Mouse (Mus musculus): ENCODE measurements around the gene Qdpr. TPM values are rescaled to one million over a fixed set of nuclear protein-coding genes. Genes with fewer than 3 reads are reported as not detected.
A peak's percentile ranks its signal among the peaks of the same experiment; 100 is the strongest.
"Not testable (repeated sequence)": the region's sequence is repeated elsewhere in the genome, so short reads cannot be mapped to it uniquely, and the experiment has no call there.

Qdpr gene
- total and polyA plus RNA-seq, 2 experiments from 2014 or later = 28.1 to 125 TPM

GRCm38 (mm10) chr5:45438301-45438700, 11.7 kb downstream of the Qdpr start:
- Histone ChIP-seq H3K4me1 (ENCODE audit: insufficient read depth) (no peaks in the 10 kb centered on the region), H3K9me3 (ENCODE audit: low read length) (no peaks in the 10 kb centered on the region), H3K4me2 (ENCODE audit: low read depth) (no peak overlapping the region), H3K27me3 (ENCODE audit: insufficient read depth, low read length) (no peaks in the 10 kb centered on the region), H3K36me3 (ENCODE audit: insufficient read depth) (peaks cover 24% of the 10 kb centered on the region), H3K27ac (ENCODE audit: low read depth, low read length) (no peak overlapping the region), H3K4me3 (ENCODE audit: low read depth, low read length) (no peak overlapping the region), H3K9ac (no peak overlapping the region)
- TF ChIP-seq CTCF (IDR thresholded peaks at IDR 0.05; ENCODE audit: low read depth) = no peak
- DNase-seq = no peak
- WGBS = 87% methylated on average over 8 of the region's 8 CpGs
- ATAC-seq = no peak

GRCm38 (mm10) chr5:45437826-45438225, 12.2 kb downstream of the Qdpr start:
- no peak overlapping the region for H3K4me3 ChIP-seq (ENCODE audit: low read depth, low read length)
- H3K4me1 ChIP-seq (ENCODE audit: insufficient read depth) = no peaks in the 10 kb centered on the region
- H3K27ac ChIP-seq (ENCODE audit: low read depth, low read length) = no peak overlapping the region
- no peak overlapping the region for H3K4me2 ChIP-seq (ENCODE audit: low read depth)
- no peak for DNase-seq
- ATAC-seq = 0 out of 2 replicates have a peak, but pooled peaks have one; percentile 8
- 79% methylated on average over 4 of the region's 4 CpGs for WGBS
- H3K36me3 ChIP-seq (ENCODE audit: insufficient read depth) = peaks cover 23% of the 10 kb centered on the region
- TF ChIP-seq CTCF (IDR thresholded peaks at IDR 0.05; ENCODE audit: low read depth) = no peak
- H3K9me3 ChIP-seq (ENCODE audit: low read length) = no peaks in the 10 kb centered on the region
- no peaks in the 10 kb centered on the region for H3K27me3 ChIP-seq (ENCODE audit: insufficient read depth, low read length)
- no peak overlapping the region for H3K9ac ChIP-seq

- Histone ChIP-seq H3K4me1 (ENCODE audit: insufficient read depth) (no peaks in the 10 kb centered on the region), H3K27ac (ENCODE audit: low read depth, low read length) (no peak overlapping the region), H3K36me3 (ENCODE audit: insufficient read depth) (peaks cover 30% of the 10 kb centered on the region), H3K4me3 (ENCODE audit: low read depth, low read length) (no peak overlapping the region), H3K9me3 (ENCODE audit: low read length) (no peaks in the 10 kb centered on the region), H3K4me2 (ENCODE audit: low read depth) (no peak overlapping the region), H3K27me3 (ENCODE audit: insufficient read depth, low read length) (no peaks in the 10 kb centered on the region), H3K9ac (no peak overlapping the region)
- WGBS = 93% methylated on average over 14 of the region's 14 CpGs
- no peak for TF ChIP-seq CTCF (IDR thresholded peaks at IDR 0.05; ENCODE audit: low read depth)
- ATAC-seq (no peak), DNase-seq (no peak)
Measured at GRCm38 (mm10) chr5:45435967-45436950, 13.8 kb downstream of the Qdpr start.

GRCm38 (mm10) chr5:45427891-45428290, 22.1 kb downstream of the Qdpr start:
- Histone ChIP-seq H3K4me1 (ENCODE audit: insufficient read depth) (no peaks in the 10 kb centered on the region), H3K4me2 (ENCODE audit: low read depth) (no peak overlapping the region), H3K9ac (no peak overlapping the region), H3K9me3 (ENCODE audit: low read length) (no peaks in the 10 kb centered on the region), H3K27ac (ENCODE audit: low read depth, low read length) (no peak overlapping the region), H3K4me3 (ENCODE audit: low read depth, low read length) (no peak overlapping the region), H3K36me3 (ENCODE audit: insufficient read depth) (peaks cover 7% of the 10 kb centered on the region; the same call in 1 of the 2 replicates), H3K27me3 (ENCODE audit: insufficient read depth, low read length) (no peaks in the 10 kb centered on the region)
- DNase-seq (no peak), ATAC-seq (no peak)
- TF ChIP-seq CTCF (IDR thresholded peaks at IDR 0.05; ENCODE audit: low read depth) = no peak
- 98% methylated on average over 7 of the region's 7 CpGs for WGBS

- Histone ChIP-seq H3K4me3 (ENCODE audit: low read depth, low read length) (no peak overlapping the region), H3K36me3 (ENCODE audit: insufficient read depth) (no peaks in the 10 kb centered on the region), H3K4me2 (ENCODE audit: low read depth) (no peak overlapping the region), H3K27ac (ENCODE audit: low read depth, low read length) (no peak overlapping the region), H3K9ac (no peak overlapping the region), H3K9me3 (ENCODE audit: low read length) (no peaks in the 10 kb centered on the region), H3K4me1 (ENCODE audit: insufficient read depth) (no peaks in the 10 kb centered on the region), H3K27me3 (ENCODE audit: insufficient read depth, low read length) (no peaks in the 10 kb centered on the region)
- 82% methylated on average over 1 of the region's 1 CpGs for WGBS
- DNase-seq (no peak), ATAC-seq (no peak)
- no peak for TF ChIP-seq CTCF (IDR thresholded peaks at IDR 0.05; ENCODE audit: low read depth)
Measured at GRCm38 (mm10) chr5:45426416-45427034, 23.5 kb downstream of the Qdpr start.

DNA sequence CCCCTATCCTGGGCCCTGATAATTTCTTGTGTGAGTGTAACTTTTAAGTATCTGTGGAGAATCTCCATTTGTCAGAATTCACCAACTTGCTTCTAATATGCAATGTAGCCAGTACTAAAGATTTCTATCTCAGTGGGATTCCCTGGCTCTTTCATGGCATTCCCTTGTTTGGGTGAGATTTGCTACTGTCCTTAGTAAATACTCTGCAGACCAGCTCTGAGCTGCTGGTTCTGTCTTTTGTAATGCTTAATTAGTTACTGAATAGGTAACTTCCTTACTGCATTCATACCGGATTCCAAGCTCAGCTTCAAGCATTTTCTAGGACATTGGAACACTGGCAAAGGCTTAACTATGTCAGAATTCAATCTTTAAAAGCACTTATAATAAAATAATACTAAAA, 24.3 kb downstream of the Qdpr start:
- DNase-seq; H3K36me3 ChIP-seq (ENCODE audit: insufficient read depth); H3K9ac ChIP-seq; H3K27ac ChIP-seq (ENCODE audit: low read depth, low read length); H3K4me3 ChIP-seq (ENCODE audit: low read depth, low read length); H3K9me3 ChIP-seq (ENCODE audit: low read length); H3K4me1 ChIP-seq (ENCODE audit: insufficient read depth); ATAC-seq; H3K4me2 ChIP-seq (ENCODE audit: low read depth); H3K27me3 ChIP-seq (ENCODE audit: insufficient read depth, low read length): not testable (repeated sequence)
- 20% methylated on average over 1 of the region's 1 CpGs for WGBS

Measured in forebrain, postnatal 0 days (tissue).